Mouse (Mus musculus) neural tube, embryonic 12.5 days (tissue): Measurements from ENCODE around the gene Lin7a. TPM values are rescaled to one million over a fixed set of nuclear protein-coding genes. Genes with fewer than 3 reads are reported as not detected.
"Not testable (repeated sequence)": the region's sequence is repeated elsewhere in the genome, so short reads cannot be mapped to it uniquely, and the experiment has no call there.

ENCODE experiments used
- ATAC-seq: fragments of 200-750 bp; cut with Nextera tagmentation; 2 replicates; pipeline ENCODE4 v1.8.0; 2017; ENCODE audit warnings: low read depth, mild to moderate bottlenecking, moderate TSS enrichment, moderate library complexity; ENCODE audit not compliant: low FRiP score
- H3K27ac ChIP-seq: fragments of 300-500 bp; sonication (generic); 2 replicates; pipeline ENCODE4 v1.5.1; 2016
- H3K27me3 ChIP-seq: fragments of 300-500 bp; sonication (generic); replicated peaks from 2 replicates; pipeline ENCODE4 v1.6.1; 2016; ENCODE audit warnings: mild to moderate bottlenecking
- H3K36me3 ChIP-seq: fragments of 300-500 bp; sonication (generic); 2 replicates; pipeline ENCODE4 v1.6.1; 2016; ENCODE audit warnings: mild to moderate bottlenecking
- H3K4me1 ChIP-seq: fragments of 300-500 bp; sonication (generic); 2 replicates; pipeline ENCODE4 v1.6.1; 2016
- H3K4me2 ChIP-seq: fragments of 300-500 bp; sonication (generic); replicated peaks from 2 replicates; pipeline ENCODE4 v1.6.1; 2016; ENCODE audit warnings: mild to moderate bottlenecking
- H3K4me3 ChIP-seq: fragments of 300-500 bp; sonication (generic); 2 replicates; pipeline ENCODE4 v1.5.1; 2016
- H3K9ac ChIP-seq: fragments of 300-500 bp; sonication (generic); 2 replicates; pipeline ENCODE4 v1.6.1; 2016; ENCODE audit warnings: mild to moderate bottlenecking
- H3K9me3 ChIP-seq: fragments of 300-500 bp; sonication (generic); 2 replicates; pipeline ENCODE4 v1.6.1; 2016; ENCODE audit warnings: mild to moderate bottlenecking
- WGBS: fragments of 180-500 bp; shearing (Covaris S2); methylation state at CpG from one replicate; pipeline ENCODE4 v1.1.7; 2016; 5-methylcytosine and 5-hydroxymethylcytosine counted together
- polyA plus RNA-seq: library from polyadenylated mRNA; unstranded; fragments of >200 nt; fragmentation: Nextera tagmentation; extraction: Ambion mirVana; gene quantifications from 2 replicates; pipeline ENCODE4 v1.2.1, GENCODE M21; 2016

The Lin7a gene
- polyA plus RNA-seq, 1 experiment from 2014 or later = 39.5 TPM

- H3K36me3 ChIP-seq = no peaks in the 10 kb centered on the region
- H3K9ac ChIP-seq = no peak overlapping the region
- H3K4me1 ChIP-seq = no peaks in the 10 kb centered on the region
- H3K27me3 ChIP-seq = no peaks in the 10 kb centered on the region
- no peak overlapping the region for H3K4me3 ChIP-seq
- no peaks in the 10 kb centered on the region for H3K9me3 ChIP-seq
- no peak overlapping the region for H3K27ac ChIP-seq
- WGBS = 76% methylated on average over 2 of the region's 2 CpGs
- ATAC-seq = no peak
- H3K4me2 ChIP-seq = no peak overlapping the region
Measured at GRCm38 (mm10) chr10:107238151-107238860, 33.2 kb upstream of the Lin7a start.

- Histone ChIP-seq H3K4me1 (no peaks in the 10 kb centered on the region), H3K27ac (no peak overlapping the region), H3K27me3 (no peaks in the 10 kb centered on the region), H3K9ac (no peak overlapping the region), H3K4me3 (no peak overlapping the region), H3K36me3 (no peaks in the 10 kb centered on the region), H3K9me3 (no peaks in the 10 kb centered on the region), H3K4me2 (no peak overlapping the region)
- ATAC-seq = no peak
- 76% methylated on average over 3 of the region's 3 CpGs for WGBS
Measured at GRCm38 (mm10) chr10:107238861-107239435, 32.5 kb upstream of the Lin7a start.

- Histone ChIP-seq H3K4me2 (no peak overlapping the region), H3K4me1 (no peaks in the 10 kb centered on the region), H3K9me3 (no peaks in the 10 kb centered on the region), H3K36me3 (no peaks in the 10 kb centered on the region), H3K9ac (no peak overlapping the region), H3K27me3 (no peaks in the 10 kb centered on the region), H3K27ac (no peak overlapping the region), H3K4me3 (no peak overlapping the region)
- WGBS = 73% methylated on average over 2 of the region's 2 CpGs
- no peak for ATAC-seq
Measured at GRCm38 (mm10) chr10:107239651-107240330, 31.7 kb upstream of the Lin7a start.

GRCm38 (mm10) chr10:107240446-107240845 is 31.0 kb upstream of the Lin7a start:
- no peaks in the 10 kb centered on the region for H3K9me3 ChIP-seq
- H3K27ac ChIP-seq = no peak overlapping the region
- H3K4me3 ChIP-seq = no peak overlapping the region
- H3K27me3 ChIP-seq = no peaks in the 10 kb centered on the region
- no peak for ATAC-seq
- H3K4me1 ChIP-seq = no peaks in the 10 kb centered on the region
- 88% methylated on average over 1 of the region's 1 CpGs for WGBS
- H3K4me2 ChIP-seq = no peak overlapping the region
- no peaks in the 10 kb centered on the region for H3K36me3 ChIP-seq
- H3K9ac ChIP-seq = no peak overlapping the region

GRCm38 (mm10) chr10:107240986-107241385 is 30.5 kb upstream of the Lin7a start:
- ATAC-seq = no peak
- WGBS = 90% methylated on average over 3 of the region's 3 CpGs
- H3K27me3 ChIP-seq = no peaks in the 10 kb centered on the region
- H3K4me2 ChIP-seq = no peak overlapping the region
- H3K9ac ChIP-seq = no peak overlapping the region
- no peaks in the 10 kb centered on the region for H3K36me3 ChIP-seq
- no peaks in the 10 kb centered on the region for H3K4me1 ChIP-seq
- H3K9me3 ChIP-seq = no peaks in the 10 kb centered on the region
- no peak overlapping the region for H3K27ac ChIP-seq
- no peak overlapping the region for H3K4me3 ChIP-seq

- no peak overlapping the region for H3K27ac ChIP-seq
- no peak overlapping the region for H3K9ac ChIP-seq
- ATAC-seq = no peak
- H3K4me2 ChIP-seq = no peak overlapping the region
- H3K4me1 ChIP-seq = no peaks in the 10 kb centered on the region
- H3K36me3 ChIP-seq = no peaks in the 10 kb centered on the region
- H3K4me3 ChIP-seq = no peak overlapping the region
- no peaks in the 10 kb centered on the region for H3K27me3 ChIP-seq
- no peaks in the 10 kb centered on the region for H3K9me3 ChIP-seq
Measured at GRCm38 (mm10) chr10:107241406-107241805, 30.1 kb upstream of the Lin7a start.

GRCm38 (mm10) chr10:107241999-107242398 is 29.5 kb upstream of the Lin7a start:
- 88% methylated on average over 1 of the region's 1 CpGs for WGBS
- not testable (repeated sequence) for H3K27ac ChIP-seq, ATAC-seq, H3K9ac ChIP-seq, H3K36me3 ChIP-seq, H3K4me1 ChIP-seq, H3K27me3 ChIP-seq, H3K4me2 ChIP-seq, H3K9me3 ChIP-seq, H3K4me3 ChIP-seq

GRCm38 (mm10) chr10:107242696-107243400 is 28.6 kb upstream of the Lin7a start:
- Histone ChIP-seq H3K9ac (no peak overlapping the region), H3K4me2 (no peak overlapping the region), H3K9me3 (no peaks in the 10 kb centered on the region), H3K4me3 (no peak overlapping the region), H3K36me3 (no peaks in the 10 kb centered on the region), H3K4me1 (no peaks in the 10 kb centered on the region), H3K27me3 (no peaks in the 10 kb centered on the region), H3K27ac (no peak overlapping the region)
- 78% methylated on average over 1 of the region's 1 CpGs for WGBS
- ATAC-seq = no peak

- Histone ChIP-seq H3K9me3 (no peaks in the 10 kb centered on the region), H3K4me3 (no peak overlapping the region), H3K4me2 (no peak overlapping the region), H3K27ac (no peak overlapping the region), H3K36me3 (no peaks in the 10 kb centered on the region), H3K27me3 (no peaks in the 10 kb centered on the region), H3K9ac (no peak overlapping the region), H3K4me1 (no peaks in the 10 kb centered on the region)
- 90% methylated on average over 2 of the region's 2 CpGs for WGBS
- ATAC-seq = no peak
Measured at GRCm38 (mm10) chr10:107244211-107244610, 27.3 kb upstream of the Lin7a start.

GRCm38 (mm10) chr10:107244691-107245530 is 26.6 kb upstream of the Lin7a start:
- Histone ChIP-seq H3K4me1 (no peaks in the 10 kb centered on the region), H3K27me3 (no peaks in the 10 kb centered on the region), H3K9ac (no peak overlapping the region), H3K4me3 (no peak overlapping the region), H3K27ac (no peak overlapping the region), H3K4me2 (no peak overlapping the region), H3K9me3 (no peaks in the 10 kb centered on the region), H3K36me3 (no peaks in the 10 kb centered on the region)
- no peak for ATAC-seq
- 88% methylated on average over 4 of the region's 4 CpGs for WGBS

GRCm38 (mm10) chr10:107245531-107245840 is 26.0 kb upstream of the Lin7a start:
- ATAC-seq = no peak
- H3K9ac ChIP-seq = no peak overlapping the region
- H3K36me3 ChIP-seq = no peaks in the 10 kb centered on the region
- no peak overlapping the region for H3K4me3 ChIP-seq
- WGBS = 68% methylated on average over 2 of the region's 2 CpGs
- no peaks in the 10 kb centered on the region for H3K4me1 ChIP-seq
- no peaks in the 10 kb centered on the region for H3K9me3 ChIP-seq
- no peaks in the 10 kb centered on the region for H3K27me3 ChIP-seq
- H3K4me2 ChIP-seq = no peak overlapping the region
- no peak overlapping the region for H3K27ac ChIP-seq

- ATAC-seq = no peak
Measured at GRCm38 (mm10) chr10:107245961-107246460, 25.5 kb upstream of the Lin7a start.

More at GRCm38 (mm10) chr10:107245961-107246460, 25.5 kb upstream of the Lin7a start:
- H3K4me3 ChIP-seq = no peak overlapping the region
- no peak overlapping the region for H3K4me2 ChIP-seq
- no peak overlapping the region for H3K27ac ChIP-seq
- no peaks in the 10 kb centered on the region for H3K27me3 ChIP-seq
- no peaks in the 10 kb centered on the region for H3K36me3 ChIP-seq
- 94% methylated on average over 2 of the region's 2 CpGs for WGBS
- no peak overlapping the region for H3K9ac ChIP-seq
- no peaks in the 10 kb centered on the region for H3K4me1 ChIP-seq
- H3K9me3 ChIP-seq = no peaks in the 10 kb centered on the region
